Mouse (Mus musculus): Measurements from ENCODE around the gene Pnpla1. TPM values are rescaled to one million over a fixed set of nuclear protein-coding genes. Genes with fewer than 3 reads are reported as not detected.

The Pnpla1 gene
- total and polyA plus RNA-seq, 3 experiments: 0.02 TPM; not detected in 2

DNA sequence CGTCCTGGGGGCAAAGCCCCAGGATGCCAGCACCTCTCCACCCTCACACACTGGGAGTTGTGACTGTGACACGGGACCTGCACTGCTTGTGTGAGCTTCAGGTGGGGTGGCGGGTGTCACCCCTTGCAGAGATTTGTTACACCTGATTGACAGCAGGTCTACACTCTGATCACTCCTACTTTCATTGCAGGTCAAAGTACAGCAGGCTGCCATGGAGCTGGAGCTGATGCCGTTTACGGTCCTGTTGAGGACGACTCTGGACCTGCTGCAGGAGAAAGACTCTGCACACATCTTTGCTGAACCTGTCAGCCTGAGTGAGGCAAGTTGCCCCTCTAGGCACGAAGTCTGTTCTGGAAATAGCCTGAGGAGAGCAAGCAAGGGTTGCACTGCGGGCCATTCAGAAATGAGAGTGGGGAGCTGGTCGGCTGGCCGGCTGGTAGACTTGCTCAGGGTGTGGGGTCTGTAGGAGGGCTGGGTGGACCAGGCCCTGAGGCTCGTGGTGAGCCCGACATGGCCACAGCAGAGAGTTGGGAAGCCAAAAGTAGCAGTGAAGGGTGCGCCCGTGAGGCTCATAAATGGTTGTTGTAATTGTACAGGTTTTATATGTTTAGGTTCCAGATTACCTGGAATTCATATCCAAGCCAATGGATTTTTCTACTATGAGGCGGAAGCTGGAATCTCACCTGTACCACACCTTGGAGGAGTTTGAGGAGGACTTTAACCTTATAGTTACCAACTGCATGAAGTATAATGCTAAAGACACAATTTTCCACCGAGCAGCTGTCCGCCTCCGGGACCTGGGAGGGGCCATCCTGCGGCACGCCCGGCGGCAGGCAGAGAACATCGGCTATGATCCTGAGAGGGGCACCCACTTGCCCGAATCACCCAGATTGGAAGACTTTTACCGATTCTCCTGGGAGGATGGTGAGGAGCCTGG is 41.1 kb upstream of the Pnpla1 start:
- H3K79me2 ChIP-seq (replicated peaks; ENCODE audit: control insufficient read depth, insufficient read depth, low read length): no peaks in the 10 kb centered on the region
- no peak overlapping the region for H3K4me3 ChIP-seq
- 96% methylated on average over 25 of the region's 25 CpGs for WGBS
- H3K36me3 ChIP-seq (ENCODE audit: control insufficient read depth, insufficient read depth, low read length): no peaks in the 10 kb centered on the region
- no peak for DNase-seq
- no peak overlapping the region for H3K9ac ChIP-seq (ENCODE audit: low read depth, low read length)
- no peaks in the 10 kb centered on the region for H3K27me3 ChIP-seq (ENCODE audit: control insufficient read depth, insufficient read depth, low read length)
- H3K27ac ChIP-seq: no peak overlapping the region
- intact Hi-C loops (cut with DNase I): no loop called here
- TF ChIP-seq CTCF (IDR thresholded peaks at IDR 0.05): no peak
- no peak for TF ChIP-seq EP300 (IDR thresholded peaks at IDR 0.05; ENCODE audit: insufficient read depth, low read depth, low read length)
- no peak for TF ChIP-seq POLR2A (IDR thresholded peaks at IDR 0.05; ENCODE audit: insufficient read depth, low read depth, low read length)
- no peaks in the 10 kb centered on the region for H3K4me1 ChIP-seq (ENCODE audit: control insufficient read depth, insufficient read depth, low read length)

DNA sequence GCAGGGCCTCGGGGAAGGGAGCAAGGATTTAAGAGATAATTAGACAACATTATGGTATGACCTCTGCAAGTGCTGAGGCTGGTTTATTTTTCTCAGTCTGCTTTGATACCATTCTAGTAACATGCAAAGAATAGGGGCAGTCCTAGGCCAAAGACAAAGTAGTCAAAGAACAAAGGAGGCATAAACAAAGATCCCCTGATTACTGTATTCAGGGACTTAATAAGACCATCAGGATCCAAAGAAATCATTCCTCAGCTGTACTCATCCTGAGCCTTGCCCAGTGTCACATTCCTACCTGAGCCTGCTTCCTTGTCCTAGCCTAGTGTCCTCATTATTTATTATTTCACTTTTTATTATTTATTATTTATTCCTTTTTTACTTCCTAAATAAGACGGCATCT is 38.0 kb upstream of the Pnpla1 start:
- Histone ChIP-seq H3K27ac (no peak overlapping the region), H3K4me1 (ENCODE audit: control insufficient read depth, insufficient read depth, low read length) (no peaks in the 10 kb centered on the region), H3K36me3 (ENCODE audit: control insufficient read depth, insufficient read depth, low read length) (no peaks in the 10 kb centered on the region), H3K4me3 (no peak overlapping the region), H3K79me2 (replicated peaks; ENCODE audit: control insufficient read depth, insufficient read depth, low read length) (no peaks in the 10 kb centered on the region), H3K27me3 (ENCODE audit: control insufficient read depth, insufficient read depth, low read length) (no peaks in the 10 kb centered on the region), H3K9ac (ENCODE audit: low read depth, low read length) (no peak overlapping the region)
- WGBS: 71% methylated on average over 2 of the region's 2 CpGs
- DNase-seq: no peak
- intact Hi-C loops (cut with DNase I): no loop called here
- TF ChIP-seq POLR2A (IDR thresholded peaks at IDR 0.05; ENCODE audit: insufficient read depth, low read depth, low read length) (no peak), EP300 (IDR thresholded peaks at IDR 0.05; ENCODE audit: insufficient read depth, low read depth, low read length) (no peak), CTCF (IDR thresholded peaks at IDR 0.05) (no peak)

DNA sequence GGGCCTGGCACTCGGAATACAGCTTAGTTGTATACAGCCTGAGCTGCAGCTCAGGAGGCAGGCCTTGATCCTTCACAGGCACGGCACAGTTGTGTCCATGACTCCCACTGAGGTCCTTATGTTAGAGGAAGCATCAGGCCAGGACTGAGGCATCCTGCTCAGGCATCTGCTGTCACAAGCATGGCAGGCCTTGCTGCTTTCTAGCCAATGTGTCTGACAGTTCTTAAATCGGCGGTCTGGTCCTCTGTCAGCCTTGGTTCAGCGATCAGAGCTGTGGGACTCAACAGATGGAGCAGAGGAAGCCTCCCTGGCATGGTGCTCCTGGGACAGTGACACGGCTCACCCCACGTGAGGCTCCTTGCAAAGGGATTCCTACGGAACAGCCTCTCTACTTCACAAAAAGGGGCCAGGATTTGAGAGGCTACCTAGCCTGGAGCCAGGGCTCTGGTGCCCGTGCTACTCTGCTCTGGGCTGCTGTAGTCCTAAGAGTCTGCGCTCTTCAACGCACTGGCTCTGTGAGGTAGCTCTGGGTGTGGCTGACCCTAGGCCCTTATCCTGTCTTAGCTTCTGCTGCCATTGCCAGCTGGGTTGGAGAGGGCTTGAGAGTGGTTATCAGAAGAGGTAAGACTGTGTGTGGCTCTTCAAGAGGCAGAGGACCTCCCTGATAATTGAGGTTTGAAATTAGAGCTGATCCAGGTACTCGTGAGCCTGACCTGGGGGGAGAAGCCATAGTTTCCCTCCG is 35.0 kb upstream of the Pnpla1 start:
- TF ChIP-seq POLR2A (IDR thresholded peaks at IDR 0.05; ENCODE audit: insufficient read depth, low read depth, low read length) (no peak), CTCF (IDR thresholded peaks at IDR 0.05) (no peak), EP300 (IDR thresholded peaks at IDR 0.05; ENCODE audit: insufficient read depth, low read depth, low read length) (no peak)
- no peak overlapping the region for H3K9ac ChIP-seq (ENCODE audit: low read depth, low read length)
- intact Hi-C loops (cut with DNase I): no loop called here
- DNase-seq: no peak
- H3K79me2 ChIP-seq (replicated peaks; ENCODE audit: control insufficient read depth, insufficient read depth, low read length): no peaks in the 10 kb centered on the region
- H3K4me3 ChIP-seq: no peak overlapping the region
- H3K27me3 ChIP-seq (ENCODE audit: control insufficient read depth, insufficient read depth, low read length): no peaks in the 10 kb centered on the region
- H3K36me3 ChIP-seq (ENCODE audit: control insufficient read depth, insufficient read depth, low read length): no peaks in the 10 kb centered on the region
- H3K4me1 ChIP-seq (ENCODE audit: control insufficient read depth, insufficient read depth, low read length): no peaks in the 10 kb centered on the region
- no peak overlapping the region for H3K27ac ChIP-seq
- WGBS: 91% methylated on average over 13 of the region's 13 CpGs

DNA sequence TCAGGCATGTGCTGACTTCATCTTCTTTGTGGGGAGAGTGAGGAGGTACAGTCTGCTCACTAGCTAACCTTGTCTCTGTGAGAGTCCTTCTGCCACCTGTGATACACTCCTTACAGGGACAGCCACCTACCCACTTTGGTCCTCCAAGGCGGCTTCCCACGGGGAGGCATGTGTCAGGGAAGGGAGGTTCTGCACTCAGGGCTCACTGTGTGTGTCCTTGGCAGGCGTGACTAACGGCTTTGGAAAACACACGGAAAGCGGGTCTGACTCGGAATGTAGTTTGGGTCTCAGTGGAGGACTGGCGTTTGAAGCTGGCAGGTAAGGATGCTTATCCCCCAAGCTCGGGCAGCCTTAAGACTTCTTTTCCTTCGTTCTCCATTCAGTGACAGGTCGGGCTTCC is 34.5 kb upstream of the Pnpla1 start:
- Histone ChIP-seq H3K79me2 (replicated peaks; ENCODE audit: control insufficient read depth, insufficient read depth, low read length) (no peaks in the 10 kb centered on the region), H3K4me3 (no peak overlapping the region), H3K9ac (ENCODE audit: low read depth, low read length) (no peak overlapping the region), H3K4me1 (ENCODE audit: control insufficient read depth, insufficient read depth, low read length) (no peaks in the 10 kb centered on the region), H3K27me3 (ENCODE audit: control insufficient read depth, insufficient read depth, low read length) (no peaks in the 10 kb centered on the region), H3K27ac (no peak overlapping the region), H3K36me3 (ENCODE audit: control insufficient read depth, insufficient read depth, low read length) (no peaks in the 10 kb centered on the region)
- no peak for DNase-seq
- intact Hi-C loops (cut with DNase I): no loop called here
- WGBS: 91% methylated on average over 11 of the region's 11 CpGs
- TF ChIP-seq EP300 (IDR thresholded peaks at IDR 0.05; ENCODE audit: insufficient read depth, low read depth, low read length) (no peak), CTCF (IDR thresholded peaks at IDR 0.05) (no peak), POLR2A (IDR thresholded peaks at IDR 0.05; ENCODE audit: insufficient read depth, low read depth, low read length) (no peak)

DNA sequence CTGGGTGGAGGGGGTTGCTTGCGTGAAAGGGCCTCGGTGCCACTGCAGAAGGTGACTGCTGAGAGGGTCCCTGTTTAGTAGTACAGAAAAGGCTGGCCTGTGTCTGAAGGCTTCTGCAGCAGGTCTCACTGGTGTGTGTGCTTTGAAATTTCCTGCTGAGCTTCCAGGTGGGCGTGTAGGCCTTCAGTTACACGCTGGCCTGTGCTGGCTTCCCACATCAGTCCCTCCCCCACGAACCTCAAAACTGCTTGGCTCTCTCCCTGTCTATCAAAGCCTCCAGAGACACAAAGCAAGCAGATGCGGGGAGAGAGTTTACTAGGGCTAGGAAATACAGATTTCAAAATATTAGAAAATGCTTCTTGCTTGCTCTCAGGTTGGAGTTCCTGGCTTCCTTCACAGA is 33.3 kb upstream of the Pnpla1 start:
- Histone ChIP-seq H3K36me3 (ENCODE audit: control insufficient read depth, insufficient read depth, low read length) (no peaks in the 10 kb centered on the region), H3K79me2 (replicated peaks; ENCODE audit: control insufficient read depth, insufficient read depth, low read length) (no peaks in the 10 kb centered on the region), H3K27ac (no peak overlapping the region), H3K9ac (ENCODE audit: low read depth, low read length) (no peak overlapping the region), H3K4me1 (ENCODE audit: control insufficient read depth, insufficient read depth, low read length) (no peaks in the 10 kb centered on the region), H3K27me3 (ENCODE audit: control insufficient read depth, insufficient read depth, low read length) (no peaks in the 10 kb centered on the region), H3K4me3 (no peak overlapping the region)
- WGBS: 76% methylated on average over 6 of the region's 6 CpGs
- DNase-seq: no peak
- no peak for TF ChIP-seq CTCF (IDR thresholded peaks at IDR 0.05)
- TF ChIP-seq POLR2A (IDR thresholded peaks at IDR 0.05; ENCODE audit: insufficient read depth, low read depth, low read length): no peak
- no peak for TF ChIP-seq EP300 (IDR thresholded peaks at IDR 0.05; ENCODE audit: insufficient read depth, low read depth, low read length)
- intact Hi-C loops (cut with DNase I): no loop called here
